Mouse (Mus musculus) gastrocnemius, adult 18-20 months (tissue): Measurements from ENCODE around the gene Cacna1e. TPM values are rescaled to one million over a fixed set of nuclear protein-coding genes. Genes with fewer than 3 reads are reported as not detected.

Experiments used
- DNase-seq: peaks from one replicate; pipeline ENCODE4 v3.0.0; 2021; ENCODE audit warnings: low spot score
- total RNA-seq, 2 experiments: library from RNA; stranded (reverse); gene quantifications; 2 replicates each; pipeline ENCODE4 v1.2.3; 2021

Cacna1e gene
- total RNA-seq, 2 experiments from 2014 or later: 0.05 to 0.07 TPM

- peak; percentile 42 for DNase-seq
Measured at GRCm38 (mm10) chr1:154715596-154715995, 168.7 kb downstream of the Cacna1e start.

- DNase-seq: no peak
Measured at GRCm38 (mm10) chr1:154712747-154713146, 171.6 kb downstream of the Cacna1e start.

GRCm38 (mm10) chr1:154707584-154708290 is 176.6 kb downstream of the Cacna1e start:
- DNase-seq: no peak

GRCm38 (mm10) chr1:154706974-154707373 is 177.3 kb downstream of the Cacna1e start:
- no peak for DNase-seq

- no peak for DNase-seq
Measured at GRCm38 (mm10) chr1:154705882-154706565, 178.3 kb downstream of the Cacna1e start.

GRCm38 (mm10) chr1:154704558-154705185 is 179.6 kb downstream of the Cacna1e start:
- DNase-seq: peak; percentile 17

GRCm38 (mm10) chr1:154702623-154703022 is 181.7 kb downstream of the Cacna1e start:
- DNase-seq: no peak

GRCm38 (mm10) chr1:154688876-154689665 is 195.2 kb downstream of the Cacna1e start:
- peak; percentile 73 for DNase-seq

GRCm38 (mm10) chr1:154686861-154687260 is 197.4 kb downstream of the Cacna1e start:
- no peak for DNase-seq

GRCm38 (mm10) chr1:154683477-154684106 is 200.7 kb downstream of the Cacna1e start:
- DNase-seq: no peak

- no peak for DNase-seq
Measured at GRCm38 (mm10) chr1:154678989-154679388, 205.3 kb downstream of the Cacna1e start.

GRCm38 (mm10) chr1:154678151-154678550 is 206.2 kb downstream of the Cacna1e start:
- no peak for DNase-seq

GRCm38 (mm10) chr1:154677677-154678076 is 206.6 kb downstream of the Cacna1e start:
- no peak for DNase-seq

- DNase-seq: no peak
Measured at GRCm38 (mm10) chr1:154663721-154664120, 220.6 kb downstream of the Cacna1e start.

GRCm38 (mm10) chr1:154661977-154662376 is 222.3 kb downstream of the Cacna1e start:
- DNase-seq: no peak

GRCm38 (mm10) chr1:154661221-154661864 is 223.0 kb downstream of the Cacna1e start:
- no peak for DNase-seq

GRCm38 (mm10) chr1:154657366-154657765 is 226.9 kb downstream of the Cacna1e start:
- DNase-seq: no peak

- DNase-seq: peak; percentile 54
Measured at GRCm38 (mm10) chr1:154653951-154654350, 230.3 kb downstream of the Cacna1e start.

- DNase-seq: no peak
Measured at GRCm38 (mm10) chr1:154646156-154646950, 237.9 kb downstream of the Cacna1e start.

- no peak for DNase-seq
Measured at GRCm38 (mm10) chr1:154637821-154638220, 246.5 kb downstream of the Cacna1e start.
